Mouse (Mus musculus): Measurements from ENCODE around the gene Gja4. TPM values are rescaled to one million over a fixed set of nuclear protein-coding genes. Genes with fewer than 3 reads are reported as not detected.

The Gja4 gene
- total RNA-seq, 2 experiments from 2014 or later: 2.3 to 2.5 TPM

Other genes with a start within 250 kb of the Gja4 start
- gene Zmym6, start 236.7 kb downstream of the Gja4 start, total RNA-seq (2021): 1 to 10 TPM; 3.6 to 4.6 TPM
- gene Tmem35b, start 190.3 kb downstream of the Gja4 start, total RNA-seq (2021): under 1 TPM; 0.62 to 0.90 TPM
- under 1 TPM in 1 of 2 experiments, not detected in 1; 0.21 TPM for gene Dlgap3, start 144.8 kb downstream of the Gja4 start, total RNA-seq (2021)
- 10 to 100 TPM; 36.3 to 36.9 TPM for gene Smim12, start 70.3 kb downstream of the Gja4 start, total RNA-seq (2021)
- not detected for gene Gjb3, start 16.8 kb upstream of the Gja4 start, total RNA-seq (2021)
- not detected for gene Gjb4, start 40.0 kb upstream of the Gja4 start, total RNA-seq (2021)
- not detected for gene Gjb5, start 44.1 kb upstream of the Gja4 start, total RNA-seq (2021)